Mouse (Mus musculus): ENCODE results near the gene 4930452B06Rik. TPM values are rescaled to one million over a fixed set of nuclear protein-coding genes. Genes with fewer than 3 reads are reported as not detected.
"Not testable (repeated sequence)": the region's sequence is repeated elsewhere in the genome, so short reads cannot be mapped to it uniquely, and the experiment has no call there.

Gene 4930452B06Rik
- total RNA-seq, 1 experiment from 2014 or later: 0.65 TPM

GRCm38 (mm10) chr14:8604898-8605297 lies 61.1 kb downstream of the 4930452B06Rik start:
- ATAC-seq (replicated peaks in 1 of 2; ENCODE audit: insufficient read depth in 1 of 2, low FRiP score in 2 of 2, low TSS enrichment in 1 of 2, low read depth in 1 of 2, poor library complexity in 2 of 2, severe bottlenecking in 2 of 2): no peak

DNA sequence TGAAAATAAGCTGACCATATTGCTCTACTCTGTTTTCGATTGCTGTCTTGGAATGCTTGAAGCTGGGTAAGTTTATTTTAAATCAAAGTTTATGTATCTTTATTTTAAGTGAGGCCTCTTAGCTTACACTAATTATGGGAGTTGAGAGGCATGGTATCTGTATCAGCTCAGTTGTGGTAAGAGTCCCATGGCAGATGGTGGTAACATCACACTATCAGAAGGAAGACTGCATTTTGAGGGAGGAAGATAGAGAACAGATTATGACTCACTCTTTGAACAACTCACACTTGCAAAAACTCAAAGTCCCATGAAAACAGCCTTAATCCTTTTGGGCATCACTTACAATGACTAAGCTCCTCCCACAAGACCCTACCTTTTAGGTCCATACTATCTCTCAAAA lies 81.0 kb downstream of the 4930452B06Rik start:
- ATAC-seq (replicated peaks in 1 of 2; ENCODE audit: insufficient read depth in 1 of 2, low FRiP score in 2 of 2, low TSS enrichment in 1 of 2, low read depth in 1 of 2, poor library complexity in 2 of 2, severe bottlenecking in 2 of 2): no peak

- not testable (repeated sequence) for ATAC-seq (replicated peaks in 1 of 2; ENCODE audit: insufficient read depth in 1 of 2, low FRiP score in 2 of 2, low TSS enrichment in 1 of 2, low read depth in 1 of 2, poor library complexity in 2 of 2, severe bottlenecking in 2 of 2)
Measured at GRCm38 (mm10) chr14:8551006-8551405, 115.0 kb downstream of the 4930452B06Rik start.

- ATAC-seq (replicated peaks in 1 of 2; ENCODE audit: insufficient read depth in 1 of 2, low FRiP score in 2 of 2, low TSS enrichment in 1 of 2, low read depth in 1 of 2, poor library complexity in 2 of 2, severe bottlenecking in 2 of 2): no peak
Measured at GRCm38 (mm10) chr14:8549108-8549507, 116.9 kb downstream of the 4930452B06Rik start.

DNA sequence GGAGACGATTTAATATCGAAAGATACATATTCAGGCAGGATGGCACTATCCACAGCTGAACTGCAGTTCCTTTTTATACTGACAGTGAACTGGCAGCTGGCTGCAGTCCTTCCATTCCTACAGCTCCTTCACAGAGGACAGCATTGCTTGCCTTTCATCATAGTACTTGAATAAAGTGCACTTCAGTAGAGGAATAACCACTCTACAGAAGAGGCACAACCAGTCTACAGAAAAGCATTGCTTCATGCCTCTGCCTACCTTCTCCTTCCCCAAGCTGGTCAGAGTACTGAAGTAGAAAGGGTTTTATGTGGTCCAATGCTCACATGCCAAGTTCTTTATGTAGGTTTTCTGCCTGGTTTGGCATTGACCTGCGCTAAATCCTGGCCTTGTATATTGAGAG lies 130.0 kb downstream of the 4930452B06Rik start:
- no peak for ATAC-seq (replicated peaks in 1 of 2; ENCODE audit: insufficient read depth in 1 of 2, low FRiP score in 2 of 2, low TSS enrichment in 1 of 2, low read depth in 1 of 2, poor library complexity in 2 of 2, severe bottlenecking in 2 of 2)

DNA sequence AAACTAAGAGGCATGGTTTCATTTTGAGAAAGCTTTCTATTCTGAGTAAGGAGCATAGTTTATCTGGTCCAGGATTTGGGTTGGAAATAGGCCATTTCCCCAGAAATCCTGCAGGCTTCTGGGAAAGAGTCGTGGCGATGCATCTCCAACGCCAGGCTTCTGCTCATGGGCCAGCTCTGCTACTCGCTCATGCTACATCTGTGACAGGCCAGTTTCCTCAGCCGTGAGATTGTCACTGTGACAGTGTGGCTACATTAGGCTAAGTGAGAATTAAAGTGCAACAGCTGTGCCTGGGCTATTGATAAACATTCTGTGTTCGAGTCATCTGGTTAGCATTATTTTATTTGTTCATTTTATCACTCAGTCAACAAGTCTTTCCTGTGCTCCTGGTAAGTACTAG lies 140.8 kb downstream of the 4930452B06Rik start:
- no peak for ATAC-seq (replicated peaks in 1 of 2; ENCODE audit: insufficient read depth in 1 of 2, low FRiP score in 2 of 2, low TSS enrichment in 1 of 2, low read depth in 1 of 2, poor library complexity in 2 of 2, severe bottlenecking in 2 of 2)

DNA sequence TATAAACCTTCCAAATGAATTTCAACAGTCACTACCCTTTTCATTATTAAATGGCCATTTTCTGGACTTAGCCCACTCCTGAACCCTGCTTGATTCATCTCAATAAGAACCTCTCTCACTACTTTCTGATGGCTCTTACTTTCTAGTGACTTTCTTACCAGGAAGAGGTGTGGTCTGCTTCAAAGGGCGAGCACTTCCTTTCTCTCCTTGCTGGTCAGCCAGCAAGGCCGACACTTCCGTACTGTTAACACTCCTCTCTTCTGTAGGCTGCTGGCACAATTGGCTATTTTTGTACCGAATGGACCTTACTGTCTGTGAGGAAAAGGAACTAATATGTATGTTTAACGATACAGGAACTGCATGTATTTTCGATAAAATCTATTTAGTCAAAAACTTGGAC lies 148.4 kb downstream of the 4930452B06Rik start:
- peak; percentile 32 to 46; a peak in 2 of 4 replicates for ATAC-seq (replicated peaks in 1 of 2; ENCODE audit: insufficient read depth in 1 of 2, low FRiP score in 2 of 2, low TSS enrichment in 1 of 2, low read depth in 1 of 2, poor library complexity in 2 of 2, severe bottlenecking in 2 of 2)

- no peak for ATAC-seq (replicated peaks in 1 of 2; ENCODE audit: insufficient read depth in 1 of 2, low FRiP score in 2 of 2, low TSS enrichment in 1 of 2, low read depth in 1 of 2, poor library complexity in 2 of 2, severe bottlenecking in 2 of 2)
Measured at GRCm38 (mm10) chr14:8514071-8514470, 152.0 kb downstream of the 4930452B06Rik start.

GRCm38 (mm10) chr14:8511276-8511675 lies 154.8 kb downstream of the 4930452B06Rik start:
- no peak for ATAC-seq (replicated peaks in 1 of 2; ENCODE audit: insufficient read depth in 1 of 2, low FRiP score in 2 of 2, low TSS enrichment in 1 of 2, low read depth in 1 of 2, poor library complexity in 2 of 2, severe bottlenecking in 2 of 2)

- no peak for ATAC-seq (replicated peaks in 1 of 2; ENCODE audit: insufficient read depth in 1 of 2, low FRiP score in 2 of 2, low TSS enrichment in 1 of 2, low read depth in 1 of 2, poor library complexity in 2 of 2, severe bottlenecking in 2 of 2)
Measured at GRCm38 (mm10) chr14:8510288-8510959, 155.6 kb downstream of the 4930452B06Rik start.

- ATAC-seq (replicated peaks in 1 of 2; ENCODE audit: insufficient read depth in 1 of 2, low FRiP score in 2 of 2, low TSS enrichment in 1 of 2, low read depth in 1 of 2, poor library complexity in 2 of 2, severe bottlenecking in 2 of 2): no peak
Measured at GRCm38 (mm10) chr14:8508669-8509068, 157.4 kb downstream of the 4930452B06Rik start.

- no peak for ATAC-seq (replicated peaks in 1 of 2; ENCODE audit: insufficient read depth in 1 of 2, low FRiP score in 2 of 2, low TSS enrichment in 1 of 2, low read depth in 1 of 2, poor library complexity in 2 of 2, severe bottlenecking in 2 of 2)
Measured at GRCm38 (mm10) chr14:8504206-8504605, 161.8 kb downstream of the 4930452B06Rik start.

- ATAC-seq (replicated peaks in 1 of 2; ENCODE audit: insufficient read depth in 1 of 2, low FRiP score in 2 of 2, low TSS enrichment in 1 of 2, low read depth in 1 of 2, poor library complexity in 2 of 2, severe bottlenecking in 2 of 2): no peak
Measured at GRCm38 (mm10) chr14:8503345-8503744, 162.7 kb downstream of the 4930452B06Rik start.

GRCm38 (mm10) chr14:8502496-8502895 lies 163.5 kb downstream of the 4930452B06Rik start:
- no peak for ATAC-seq (replicated peaks in 1 of 2; ENCODE audit: insufficient read depth in 1 of 2, low FRiP score in 2 of 2, low TSS enrichment in 1 of 2, low read depth in 1 of 2, poor library complexity in 2 of 2, severe bottlenecking in 2 of 2)

DNA sequence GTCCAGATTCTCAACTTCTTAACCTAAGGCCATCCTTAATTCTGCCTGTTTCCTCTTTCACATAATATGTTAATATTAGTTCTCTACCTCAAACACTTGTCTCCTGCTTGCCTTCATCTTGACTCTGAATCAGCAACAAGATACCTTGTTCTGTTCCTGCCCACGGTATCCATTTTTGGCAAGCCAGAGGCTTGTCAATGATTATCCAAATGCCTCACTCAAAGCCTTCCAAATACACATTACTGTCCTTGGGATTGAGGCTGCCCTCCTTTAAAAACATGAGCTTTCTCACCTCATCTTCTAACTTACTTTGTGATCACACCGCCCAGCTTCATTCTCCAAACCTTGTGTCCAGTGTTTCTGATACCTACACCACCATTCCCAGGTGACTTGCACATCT lies 170.3 kb downstream of the 4930452B06Rik start:
- no peak for ATAC-seq (replicated peaks in 1 of 2; ENCODE audit: insufficient read depth in 1 of 2, low FRiP score in 2 of 2, low TSS enrichment in 1 of 2, low read depth in 1 of 2, poor library complexity in 2 of 2, severe bottlenecking in 2 of 2)

- no peak for ATAC-seq (replicated peaks in 1 of 2; ENCODE audit: insufficient read depth in 1 of 2, low FRiP score in 2 of 2, low TSS enrichment in 1 of 2, low read depth in 1 of 2, poor library complexity in 2 of 2, severe bottlenecking in 2 of 2)
Measured at GRCm38 (mm10) chr14:8494952-8495351, 171.1 kb downstream of the 4930452B06Rik start.

GRCm38 (mm10) chr14:8494260-8494659 lies 171.8 kb downstream of the 4930452B06Rik start:
- ATAC-seq (replicated peaks in 1 of 2; ENCODE audit: insufficient read depth in 1 of 2, low FRiP score in 2 of 2, low TSS enrichment in 1 of 2, low read depth in 1 of 2, poor library complexity in 2 of 2, severe bottlenecking in 2 of 2): no peak

DNA sequence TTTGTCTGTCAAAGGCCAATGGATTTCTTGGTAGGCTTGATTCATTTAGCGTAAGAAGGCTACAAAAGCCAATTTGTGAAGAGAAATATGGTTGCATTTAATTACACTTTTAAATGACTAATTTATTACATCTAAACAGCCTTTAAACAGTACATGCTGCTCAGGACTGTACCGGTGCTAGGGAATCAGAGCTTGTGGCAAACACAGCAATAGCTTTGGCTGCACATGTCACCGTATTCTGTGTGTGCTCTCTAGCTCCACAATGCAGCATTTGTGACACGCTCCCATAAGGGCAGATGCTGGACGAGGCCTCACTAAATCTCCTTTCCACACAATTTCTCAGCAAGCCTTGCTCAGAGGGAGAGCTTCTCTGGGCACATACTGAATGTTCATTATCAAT lies 187.9 kb downstream of the 4930452B06Rik start:
- ATAC-seq (replicated peaks in 1 of 2; ENCODE audit: insufficient read depth in 1 of 2, low FRiP score in 2 of 2, low TSS enrichment in 1 of 2, low read depth in 1 of 2, poor library complexity in 2 of 2, severe bottlenecking in 2 of 2): no peak

GRCm38 (mm10) chr14:8477348-8477747 lies 188.7 kb downstream of the 4930452B06Rik start:
- no peak for ATAC-seq (replicated peaks in 1 of 2; ENCODE audit: insufficient read depth in 1 of 2, low FRiP score in 2 of 2, low TSS enrichment in 1 of 2, low read depth in 1 of 2, poor library complexity in 2 of 2, severe bottlenecking in 2 of 2)

All from hematopoietic stem cell, adult 5-6 weeks (primary cell).